Mouse (Mus musculus) spleen, adult 2 months (tissue): ENCODE data around the gene Fam189a2.

Source experiments
- CTCF ChIP-seq: fragments of 200-500 bp; IDR thresholded peaks from 2 replicates; pipeline ENCODE4 v1.5.1; 2011; ENCODE audit warnings: mild to moderate bottlenecking, inconsistent platforms; ENCODE audit not compliant: insufficient read depth, insufficient read length, insufficient replicate concordance; ENCODE audit errors: extremely low read depth
- POLR2A ChIP-seq: fragments of 200-500 bp; IDR thresholded peaks from 2 replicates; pipeline ENCODE4 v1.6.1; 2011; ENCODE audit warnings: low read depth, low read length, inconsistent platforms

DNA sequence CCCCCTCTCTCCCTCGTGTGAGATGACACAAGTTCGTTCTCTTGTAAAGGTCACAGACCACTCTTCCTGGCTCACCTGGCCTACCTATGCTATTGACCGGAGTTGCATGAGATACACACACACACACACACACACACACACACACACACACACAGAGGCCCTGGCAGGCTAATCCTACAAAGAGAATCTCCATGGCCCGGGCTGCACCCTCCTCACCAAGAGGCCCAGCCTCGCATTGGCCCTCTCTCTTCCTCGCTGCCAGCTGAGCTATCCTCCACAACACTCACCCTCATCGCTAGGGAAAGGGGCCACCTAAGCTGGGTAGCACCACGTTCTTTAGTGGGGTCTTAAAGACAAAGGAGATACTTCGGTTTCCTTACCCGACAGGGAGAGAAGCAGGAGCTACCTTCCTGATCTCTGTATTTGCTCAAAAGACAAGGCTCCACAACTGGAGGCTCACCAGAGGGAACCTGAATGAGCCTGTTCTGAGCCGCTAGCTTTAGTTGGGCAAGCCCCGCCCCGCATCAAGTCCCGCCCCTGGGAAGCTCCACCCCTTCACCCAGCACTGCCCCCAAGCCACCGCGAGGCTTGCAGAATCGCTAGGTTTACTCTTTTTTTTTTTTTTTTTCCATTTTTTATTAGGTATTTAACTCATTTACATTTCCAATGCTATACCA lies 74.4 kb downstream of the Fam189a2 start:
- TF ChIP-seq CTCF (no peak), POLR2A (no peak)
